Mouse (Mus musculus): ENCODE data around the gene Cd27. TPM values are rescaled to one million over a fixed set of nuclear protein-coding genes. Genes with fewer than 3 reads are reported as not detected.

Gene Cd27
- polyA plus RNA-seq, 1 experiment from 2014 or later: 1.6 TPM

GRCm38 (mm10) chr6:125241566-125241965, 4.8 kb upstream of the Cd27 start:
- H3K27me3 ChIP-seq: no peaks in the 10 kb centered on the region
- no peaks in the 10 kb centered on the region for H3K9me3 ChIP-seq (replicated peaks)
- no peak overlapping the region for H3K4me3 ChIP-seq (replicated peaks)
- no peak overlapping the region for H3K27ac ChIP-seq
- no peak overlapping the region for H3K9ac ChIP-seq
- DNase-seq: no peak
- ATAC-seq (ENCODE audit: low read depth): no peak
- H3K4me1 ChIP-seq (replicated peaks): peaks cover 8% of the 10 kb centered on the region
- no peak overlapping the region for H3K4me2 ChIP-seq
- 43% methylated on average over 8 of the region's 8 CpGs for WGBS (ENCODE audit: insufficient replicate concordance)
- no peaks in the 10 kb centered on the region for H3K36me3 ChIP-seq

- Histone ChIP-seq H3K9me3 (replicated peaks) (no peaks in the 10 kb centered on the region), H3K4me2 (no peak overlapping the region), H3K4me1 (replicated peaks) (peaks cover 8% of the 10 kb centered on the region), H3K9ac (no peak overlapping the region), H3K4me3 (replicated peaks) (no peak overlapping the region), H3K27ac (no peak overlapping the region), H3K36me3 (no peaks in the 10 kb centered on the region), H3K27me3 (no peaks in the 10 kb centered on the region)
- DNase-seq (no peak), ATAC-seq (ENCODE audit: low read depth) (no peak)
- WGBS (ENCODE audit: insufficient replicate concordance): 71% methylated on average over 5 of the region's 5 CpGs
Measured at GRCm38 (mm10) chr6:125240617-125241016, 3.8 kb upstream of the Cd27 start.

GRCm38 (mm10) chr6:125239547-125239946, 2.7 kb upstream of the Cd27 start:
- no peak overlapping the region for H3K4me2 ChIP-seq

GRCm38 (mm10) chr6:125238396-125238795, 1.6 kb upstream of the Cd27 start:
- Histone ChIP-seq H3K27ac (no peak overlapping the region), H3K4me2 (no peak overlapping the region), H3K4me3 (replicated peaks) (no peak overlapping the region), H3K9me3 (replicated peaks) (no peaks in the 10 kb centered on the region), H3K9ac (no peak overlapping the region), H3K36me3 (no peaks in the 10 kb centered on the region), H3K27me3 (no peaks in the 10 kb centered on the region), H3K4me1 (replicated peaks) (peaks cover 14% of the 10 kb centered on the region)
- WGBS (ENCODE audit: insufficient replicate concordance): 26% methylated on average over 6 of the region's 6 CpGs
- DNase-seq: no peak
- no peak for ATAC-seq (ENCODE audit: low read depth)

More at GRCm38 (mm10) chr6:125239547-125239946, 2.7 kb upstream of the Cd27 start:
- ATAC-seq (ENCODE audit: low read depth) (no peak), DNase-seq (no peak)
- Histone ChIP-seq H3K9ac (no peak overlapping the region), H3K4me3 (replicated peaks) (no peak overlapping the region), H3K27ac (no peak overlapping the region), H3K36me3 (no peaks in the 10 kb centered on the region), H3K27me3 (no peaks in the 10 kb centered on the region), H3K9me3 (replicated peaks) (no peaks in the 10 kb centered on the region), H3K4me1 (replicated peaks) (peaks cover 8% of the 10 kb centered on the region)
- 74% methylated on average over 5 of the region's 5 CpGs for WGBS (ENCODE audit: insufficient replicate concordance)

GRCm38 (mm10) chr6:125237421-125237820, 611 bp upstream of the Cd27 start:
- no peaks in the 10 kb centered on the region for H3K9me3 ChIP-seq (replicated peaks)
- DNase-seq (no peak), ATAC-seq (ENCODE audit: low read depth) (no peak)
- H3K9ac ChIP-seq: no peak overlapping the region
- H3K4me2 ChIP-seq: no peak overlapping the region
- H3K4me1 ChIP-seq (replicated peaks): peaks cover 24% of the 10 kb centered on the region
- H3K27me3 ChIP-seq: no peaks in the 10 kb centered on the region
- H3K4me3 ChIP-seq (replicated peaks): no peak overlapping the region
- H3K36me3 ChIP-seq: no peaks in the 10 kb centered on the region
- no peak overlapping the region for H3K27ac ChIP-seq
- 74% methylated on average over 4 of the region's 4 CpGs for WGBS (ENCODE audit: insufficient replicate concordance)

- no peaks in the 10 kb centered on the region for H3K9me3 ChIP-seq (replicated peaks)
- no peak overlapping the region for H3K4me3 ChIP-seq (replicated peaks)
- no peak overlapping the region for H3K27ac ChIP-seq
- H3K27me3 ChIP-seq: no peaks in the 10 kb centered on the region
- H3K9ac ChIP-seq: 0 out of 2 replicates have a peak overlapping the region, but pooled peaks have one; percentile 13
- H3K4me1 ChIP-seq (replicated peaks): peaks cover 34% of the 10 kb centered on the region
- H3K36me3 ChIP-seq: no peaks in the 10 kb centered on the region
- H3K4me2 ChIP-seq: no peak overlapping the region
- WGBS (ENCODE audit: insufficient replicate concordance): 72% methylated on average over 6 of the region's 6 CpGs
- ATAC-seq (ENCODE audit: low read depth): no peak
- DNase-seq: no peak
Measured at GRCm38 (mm10) chr6:125236341-125236740, 469 bp downstream of the Cd27 start.

- H3K27ac ChIP-seq: no peak overlapping the region
- H3K36me3 ChIP-seq: no peaks in the 10 kb centered on the region
- DNase-seq (no peak), ATAC-seq (ENCODE audit: low read depth) (no peak)
- H3K4me2 ChIP-seq: no peak overlapping the region
- H3K9ac ChIP-seq: no peak overlapping the region
- 55% methylated on average over 5 of the region's 5 CpGs for WGBS (ENCODE audit: insufficient replicate concordance)
- no peaks in the 10 kb centered on the region for H3K27me3 ChIP-seq
- no peak overlapping the region for H3K4me3 ChIP-seq (replicated peaks)
- H3K4me1 ChIP-seq (replicated peaks): peaks cover 44% of the 10 kb centered on the region
- H3K9me3 ChIP-seq (replicated peaks): no peaks in the 10 kb centered on the region
Measured at GRCm38 (mm10) chr6:125234520-125234828, 2.3 kb downstream of the Cd27 start.

- Histone ChIP-seq H3K9me3 (replicated peaks) (no peaks in the 10 kb centered on the region), H3K4me1 (replicated peaks) (peaks cover 44% of the 10 kb centered on the region), H3K36me3 (no peaks in the 10 kb centered on the region), H3K9ac (no peak overlapping the region), H3K27me3 (no peaks in the 10 kb centered on the region), H3K4me3 (replicated peaks) (no peak overlapping the region), H3K4me2 (no peak overlapping the region), H3K27ac (peak overlapping the region; percentile 40; the same call in 1 of the 2 replicates)
- ATAC-seq (ENCODE audit: low read depth) (no peak), DNase-seq (no peak)
- WGBS (ENCODE audit: insufficient replicate concordance): 52% methylated on average over 7 of the region's 7 CpGs
Measured at GRCm38 (mm10) chr6:125233816-125234519, 2.8 kb downstream of the Cd27 start.

GRCm38 (mm10) chr6:125232516-125232915, 4.3 kb downstream of the Cd27 start:
- Histone ChIP-seq H3K9me3 (replicated peaks) (no peaks in the 10 kb centered on the region), H3K36me3 (no peaks in the 10 kb centered on the region), H3K4me2 (peak overlapping the region; percentile 92), H3K27ac (peak overlapping the region; percentile 90), H3K4me1 (replicated peaks) (peaks cover 36% of the 10 kb centered on the region), H3K4me3 (replicated peaks) (peak overlapping the region; percentile 76), H3K9ac (peak overlapping the region; percentile 87), H3K27me3 (no peaks in the 10 kb centered on the region)
- DNase-seq (no peak), ATAC-seq (ENCODE audit: low read depth) (peak; percentile 4; the same call in 1 of the 2 replicates)
- 22% methylated on average over 6 of the region's 6 CpGs for WGBS (ENCODE audit: insufficient replicate concordance)

GRCm38 (mm10) chr6:125232045-125232437, 4.8 kb downstream of the Cd27 start:
- WGBS (ENCODE audit: insufficient replicate concordance): 28% methylated on average over 4 of the region's 4 CpGs
- no peaks in the 10 kb centered on the region for H3K27me3 ChIP-seq
- H3K9ac ChIP-seq: peak overlapping the region; percentile 87
- H3K27ac ChIP-seq: peak overlapping the region; percentile 90
- DNase-seq (no peak), ATAC-seq (ENCODE audit: low read depth) (peak; percentile 22)
- H3K4me2 ChIP-seq: peak overlapping the region; percentile 92
- H3K36me3 ChIP-seq: no peaks in the 10 kb centered on the region
- H3K4me1 ChIP-seq (replicated peaks): peaks cover 36% of the 10 kb centered on the region
- H3K4me3 ChIP-seq (replicated peaks): peak overlapping the region; percentile 76
- no peaks in the 10 kb centered on the region for H3K9me3 ChIP-seq (replicated peaks)

GRCm38 (mm10) chr6:125231117-125232044, 5.4 kb downstream of the Cd27 start, which contains the start of gene Tapbpl:
Tapbpl (minus strand) TSS chr6:125231860.
- H3K27me3 ChIP-seq: no peaks in the 10 kb centered on the region

More at GRCm38 (mm10) chr6:125231117-125232044, 5.4 kb downstream of the Cd27 start, which contains the start of gene Tapbpl:
- Histone ChIP-seq H3K9ac (peak within 1 kb of the TSS; percentile 87), H3K4me3 (replicated peaks) (peak within 1 kb of the TSS; percentile 76), H3K4me2 (peak within 1 kb of the TSS; percentile 92), H3K36me3 (peaks cover 3% of the 10 kb centered on the region; the same call in 1 of the 2 replicates), H3K27ac (peak within 1 kb of the TSS; percentile 90), H3K4me1 (replicated peaks) (peaks cover 36% of the 10 kb centered on the region), H3K9me3 (replicated peaks) (no peaks in the 10 kb centered on the region)
- WGBS (ENCODE audit: insufficient replicate concordance): under 1% methylated on average over 16 of the region's 16 CpGs
- peak; percentile 63 for ATAC-seq (ENCODE audit: low read depth)
- peak; percentile 56 for DNase-seq

Measured in liver, embryonic 13.5 days (tissue).